Mouse (Mus musculus) Muller cell, postnatal 12 days (primary cell): ENCODE results near the gene Fbxl5.

Experiments used
- DNase-seq: peaks from one replicate; pipeline ENCODE4 v3.0.0-alpha.2; 2015; ENCODE audit errors: inconsistent ontology term

Fbxl5 gene

GRCm38 (mm10) chr5:43836590-43836989 lies 15.2 kb upstream of the Fbxl5 start:
- DNase-seq, result no peak

- no peak for DNase-seq
These were observed 5.9 kb upstream of the Fbxl5 start for GRCm38 (mm10) chr5:43827366-43827765.

GRCm38 (mm10) chr5:43826883-43827282 lies 5.4 kb upstream of the Fbxl5 start:
- no peak for DNase-seq

- no peak for DNase-seq
These were observed 3.1 kb upstream of the Fbxl5 start for GRCm38 (mm10) chr5:43824580-43824979.

GRCm38 (mm10) chr5:43822824-43823223 lies 1.4 kb upstream of the Fbxl5 start:
- no peak for DNase-seq

- no peak for DNase-seq
These were observed 761 bp upstream of the Fbxl5 start for GRCm38 (mm10) chr5:43822199-43822598.

- DNase-seq, result no peak
These were observed 653 bp downstream of the Fbxl5 start for GRCm38 (mm10) chr5:43820785-43821184.

- DNase-seq, result no peak
These were observed 2.7 kb downstream of the Fbxl5 start, which contains the start of gene Bst1 for GRCm38 (mm10) chr5:43818695-43819094. Bst1 (plus strand) TSS chr5:43818885.

GRCm38 (mm10) chr5:43815769-43816168 lies 5.7 kb downstream of the Fbxl5 start:
- DNase-seq, result no peak

GRCm38 (mm10) chr5:43814536-43814935 lies 6.9 kb downstream of the Fbxl5 start:
- DNase-seq, result no peak

- DNase-seq, result no peak
These were observed 10.9 kb downstream of the Fbxl5 start for GRCm38 (mm10) chr5:43810427-43811062.

GRCm38 (mm10) chr5:43807744-43808696 lies 13.4 kb downstream of the Fbxl5 start:
- peak; percentile 90 for DNase-seq

GRCm38 (mm10) chr5:43806914-43807313 lies 14.5 kb downstream of the Fbxl5 start:
- no peak for DNase-seq

GRCm38 (mm10) chr5:43806340-43806739 lies 15.1 kb downstream of the Fbxl5 start:
- no peak for DNase-seq

- DNase-seq, result no peak
These were observed 16.0 kb downstream of the Fbxl5 start for GRCm38 (mm10) chr5:43805401-43805800.

GRCm38 (mm10) chr5:43801798-43802197 lies 19.6 kb downstream of the Fbxl5 start:
- DNase-seq, result no peak

- DNase-seq, result no peak
These were observed 20.2 kb downstream of the Fbxl5 start for GRCm38 (mm10) chr5:43801253-43801652.

- DNase-seq, result no peak
These were observed 20.7 kb downstream of the Fbxl5 start for GRCm38 (mm10) chr5:43800700-43801099.

GRCm38 (mm10) chr5:43799530-43799929 lies 21.9 kb downstream of the Fbxl5 start:
- no peak for DNase-seq

GRCm38 (mm10) chr5:43792354-43792753 lies 29.1 kb downstream of the Fbxl5 start:
- no peak for DNase-seq

- DNase-seq, result peak; percentile 26
These were observed 33.3 kb downstream of the Fbxl5 start for GRCm38 (mm10) chr5:43787976-43788752.

- DNase-seq, result no peak
These were observed 34.8 kb downstream of the Fbxl5 start for GRCm38 (mm10) chr5:43786607-43787006.
